Mouse (Mus musculus): ENCODE data around the gene Grm1.

GRCm38 (mm10) chr10:10928798-10929366 is 153.3 kb downstream of the Grm1 start:
- TF ChIP-seq CTCF (IDR thresholded peaks at IDR 0.05; ENCODE audit: low read depth, low read length) (no peak), POLR2AphosphoS5 (IDR thresholded peaks at IDR 0.05; ENCODE audit: insufficient replicate concordance, low read depth, low read length) (no peak), TAL1 (conservative IDR thresholded peaks at IDR 0.05; ENCODE audit: low read depth, low read length) (no peak)
